Mouse (Mus musculus) embryonic fibroblast, embryonic 13.5 days (primary cell): ENCODE measurements around the gene Vmn2r107. TPM values are rescaled to one million over a fixed set of nuclear protein-coding genes. Genes with fewer than 3 reads are reported as not detected.

Experiments
- H3K27ac ChIP-seq: 2 replicates; pipeline ENCODE4 v1.5.1; 2012; ENCODE audit warnings: low read length, control low read depth, inconsistent platforms; ENCODE audit not compliant: insufficient read depth
- H3K4me1 ChIP-seq: 2 replicates; pipeline ENCODE4 v1.6.1; 2011; ENCODE audit warnings: low read length; ENCODE audit not compliant: control insufficient read depth, insufficient read depth
- H3K4me3 ChIP-seq: 2 replicates; pipeline ENCODE4 v1.5.1; 2011; ENCODE audit warnings: mild to moderate bottlenecking, control low read depth, low read length; ENCODE audit not compliant: insufficient read depth
- CTCF ChIP-seq: IDR thresholded peaks from 2 replicates; pipeline ENCODE4 v1.5.1; 2011; ENCODE audit warnings: mild to moderate bottlenecking, control low read depth, low read length, moderate library complexity, borderline replicate concordance; ENCODE audit not compliant: insufficient read depth
- POLR2A ChIP-seq: IDR thresholded peaks from 2 replicates; pipeline ENCODE4 v1.6.1; 2011; ENCODE audit warnings: low read depth, mild to moderate bottlenecking, control low read depth, low read length, moderate library complexity
- polyA plus RNA-seq: library from polyadenylated mRNA; stranded (reverse); fragments of >200 nt; gene quantifications from 2 replicates; pipeline ENCODE4 v1.2.4, GENCODE M21; 2011; ENCODE audit warnings: low read depth; ENCODE audit not compliant: missing spikeins, insufficient read length

Vmn2r107 gene
- polyA plus RNA-seq, result not detected in 2 replicates

GRCm38 (mm10) chr17:20344942-20345341, at the start of gene Vmn2r107:
Gene Vmn2r107, plus strand, starts transcription at chr17:20345242.
- Histone ChIP-seq H3K4me1 (no peaks in the 10 kb centered on the region), H3K4me3 (no peak within 1 kb of the TSS), H3K27ac (no peak within 1 kb of the TSS)
- no peak for TF ChIP-seq POLR2A
- TF ChIP-seq CTCF, result no peak

DNA sequence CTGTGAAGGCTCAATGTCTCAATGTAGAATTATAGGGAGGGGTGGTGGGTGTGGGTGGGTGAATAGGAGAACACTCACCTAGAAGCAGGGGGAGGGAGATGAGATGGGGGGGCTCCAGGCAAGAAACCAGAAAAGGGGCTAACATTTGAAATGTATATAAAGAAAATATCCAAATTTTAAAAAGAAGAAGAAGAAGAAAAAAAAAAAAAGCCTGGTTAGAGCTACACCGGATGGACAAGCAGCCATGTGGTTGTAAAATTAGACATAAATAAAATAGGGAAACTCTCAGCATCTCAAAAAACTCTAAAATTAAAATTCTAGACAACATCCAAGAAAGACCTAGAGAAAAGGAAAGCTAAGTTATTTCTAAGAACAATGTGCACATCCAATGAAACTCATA, 39.3 kb upstream of the Vmn2r107 start:
- Histone ChIP-seq H3K4me1 (no peaks in the 10 kb centered on the region), H3K27ac (no peak overlapping the region), H3K4me3 (no peak overlapping the region)
- no peak for TF ChIP-seq POLR2A
- no peak for TF ChIP-seq CTCF

GRCm38 (mm10) chr17:20399105-20399504, 54.1 kb downstream of the Vmn2r107 start:
- TF ChIP-seq POLR2A (no peak), CTCF (no peak)
- Histone ChIP-seq H3K4me3 (no peak overlapping the region), H3K27ac (no peak overlapping the region), H3K4me1 (no peaks in the 10 kb centered on the region)

DNA sequence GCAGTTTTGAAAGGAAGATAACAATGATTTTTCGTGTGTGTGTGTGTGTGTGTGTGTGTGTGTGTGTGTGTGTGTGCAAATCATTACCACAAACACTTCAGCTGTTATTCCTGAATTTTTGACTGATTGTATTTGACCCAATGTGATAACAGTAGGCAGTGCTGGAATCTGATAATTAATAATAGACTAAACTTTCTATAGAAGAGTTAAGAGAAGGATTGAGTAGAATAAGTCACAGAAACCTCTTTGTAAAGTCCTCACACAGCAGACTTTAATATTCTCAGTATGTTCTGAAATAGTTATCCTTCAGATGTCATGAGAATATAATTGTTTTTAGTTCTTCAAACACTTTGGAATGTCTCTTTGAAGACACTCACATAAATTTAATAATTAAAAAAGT, 68.8 kb downstream of the Vmn2r107 start, which contains the start of gene Vmn1r224:
Gene Vmn1r224 (plus strand): TSS at position 301 of the 400 bp plus-strand sequence.
- no peak within 1 kb of the TSS for H3K27ac ChIP-seq
- H3K4me1 ChIP-seq, result no peaks in the 10 kb centered on the region
- no peak for TF ChIP-seq POLR2A
- no peak for TF ChIP-seq CTCF
- no peak within 1 kb of the TSS for H3K4me3 ChIP-seq

Other genes starting within 250 kb of the Vmn2r107 start
- gene Fpr-rs7, start 231.0 kb upstream of the Vmn2r107 start, polyA plus RNA-seq, result not detected in 2 replicates
- gene Fpr-rs6, start 162.1 kb upstream of the Vmn2r107 start, polyA plus RNA-seq, result not detected in 2 replicates
- gene Vmn2r105, start 110.2 kb upstream of the Vmn2r107 start, polyA plus RNA-seq, result not detected in 2 replicates
- not detected in 2 replicates for gene Vmn2r106, start 59.7 kb upstream of the Vmn2r107 start, polyA plus RNA-seq
- gene Vmn1r224, start 68.9 kb downstream of the Vmn2r107 start, polyA plus RNA-seq, result not detected in 2 replicates
- gene Vmn2r108, start 136.1 kb downstream of the Vmn2r107 start, polyA plus RNA-seq, result not detected in 2 replicates
- gene Vmn1r225, start 152.9 kb downstream of the Vmn2r107 start, polyA plus RNA-seq, result not detected in 2 replicates
- not detected in 2 replicates for gene Vmn2r109, start 219.5 kb downstream of the Vmn2r107 start, polyA plus RNA-seq